Mouse (Mus musculus): Measurements from ENCODE around the gene Med4. TPM values are rescaled to one million over a fixed set of nuclear protein-coding genes. Genes with fewer than 3 reads are reported as not detected.
"Not testable (repeated sequence)": the region's sequence is repeated elsewhere in the genome, so short reads cannot be mapped to it uniquely, and the experiment has no call there.

The Med4 gene
- polyA plus RNA-seq, 1 experiment: 31.1 TPM

GRCm38 (mm10) chr14:73524766-73525448 lies 15.1 kb downstream of the Med4 start, which contains the start of gene Sucla2:
Gene Sucla2, plus strand, starts transcription at chr14:73525319.
- TF ChIP-seq POLR2A (IDR thresholded peaks at IDR 0.05; ENCODE audit: borderline replicate concordance, low read depth, low read length) (no peak), CTCF (IDR thresholded peaks at IDR 0.05; ENCODE audit: low read depth, low read length) (peak; percentile 98)
- peaks cover 13% of the 10 kb centered on the region for H3K4me1 ChIP-seq (ENCODE audit: control insufficient read depth, insufficient read depth, low read length)
- peak within 1 kb of the TSS; percentile 69 for H3K4me3 ChIP-seq (ENCODE audit: insufficient read depth, low read length)
- peak within 1 kb of the TSS; percentile 76 for H3K27ac ChIP-seq (ENCODE audit: insufficient read depth, low read depth, low read length)

- H3K4me3 ChIP-seq (ENCODE audit: insufficient read depth, low read length); H3K27ac ChIP-seq (ENCODE audit: insufficient read depth, low read depth, low read length): not testable (repeated sequence)
- peaks cover 12% of the 10 kb centered on the region for H3K4me1 ChIP-seq (ENCODE audit: control insufficient read depth, insufficient read depth, low read length)
Measured at GRCm38 (mm10) chr14:73528661-73529060, 18.8 kb downstream of the Med4 start.

- Histone ChIP-seq H3K27ac (ENCODE audit: insufficient read depth, low read depth, low read length) (no peak overlapping the region), H3K4me3 (ENCODE audit: insufficient read depth, low read length) (no peak overlapping the region), H3K4me1 (ENCODE audit: control insufficient read depth, insufficient read depth, low read length) (peaks cover 7% of the 10 kb centered on the region)
- TF ChIP-seq CTCF (IDR thresholded peaks at IDR 0.05; ENCODE audit: low read depth, low read length) (no peak), POLR2A (IDR thresholded peaks at IDR 0.05; ENCODE audit: borderline replicate concordance, low read depth, low read length) (no peak)
Measured at GRCm38 (mm10) chr14:73533755-73534465, 24.1 kb downstream of the Med4 start.

- Histone ChIP-seq H3K4me3 (ENCODE audit: insufficient read depth, low read length) (no peak overlapping the region), H3K4me1 (ENCODE audit: control insufficient read depth, insufficient read depth, low read length) (peaks cover 7% of the 10 kb centered on the region), H3K27ac (ENCODE audit: insufficient read depth, low read depth, low read length) (no peak overlapping the region)
- TF ChIP-seq CTCF (IDR thresholded peaks at IDR 0.05; ENCODE audit: low read depth, low read length) (no peak), POLR2A (IDR thresholded peaks at IDR 0.05; ENCODE audit: borderline replicate concordance, low read depth, low read length) (no peak)
Measured at GRCm38 (mm10) chr14:73535641-73536040, 25.8 kb downstream of the Med4 start.

GRCm38 (mm10) chr14:73543781-73544180 lies 34.0 kb downstream of the Med4 start:
- no peak overlapping the region for H3K27ac ChIP-seq (ENCODE audit: insufficient read depth, low read depth, low read length)
- H3K4me1 ChIP-seq (ENCODE audit: control insufficient read depth, insufficient read depth, low read length): no peaks in the 10 kb centered on the region
- no peak for TF ChIP-seq POLR2A (IDR thresholded peaks at IDR 0.05; ENCODE audit: borderline replicate concordance, low read depth, low read length)
- no peak for TF ChIP-seq CTCF (IDR thresholded peaks at IDR 0.05; ENCODE audit: low read depth, low read length)
- H3K4me3 ChIP-seq (ENCODE audit: insufficient read depth, low read length): no peak overlapping the region

GRCm38 (mm10) chr14:73547034-73547433 lies 37.2 kb downstream of the Med4 start:
- Histone ChIP-seq H3K4me3 (ENCODE audit: insufficient read depth, low read length) (no peak overlapping the region), H3K4me1 (ENCODE audit: control insufficient read depth, insufficient read depth, low read length) (peaks cover under 1% of the 10 kb centered on the region; the same call in 1 of the 2 replicates), H3K27ac (ENCODE audit: insufficient read depth, low read depth, low read length) (no peak overlapping the region)
- TF ChIP-seq CTCF (IDR thresholded peaks at IDR 0.05; ENCODE audit: low read depth, low read length) (no peak), POLR2A (IDR thresholded peaks at IDR 0.05; ENCODE audit: borderline replicate concordance, low read depth, low read length) (no peak)

GRCm38 (mm10) chr14:73548051-73548450 lies 38.2 kb downstream of the Med4 start, which contains the start of gene Nudt15:
Gene Nudt15, minus strand, starts transcription at chr14:73548242.
- no peak for TF ChIP-seq POLR2A (IDR thresholded peaks at IDR 0.05; ENCODE audit: borderline replicate concordance, low read depth, low read length)
- TF ChIP-seq CTCF (IDR thresholded peaks at IDR 0.05; ENCODE audit: low read depth, low read length): no peak
- no peak within 1 kb of the TSS for H3K4me3 ChIP-seq (ENCODE audit: insufficient read depth, low read length)
- no peak within 1 kb of the TSS for H3K27ac ChIP-seq (ENCODE audit: insufficient read depth, low read depth, low read length)
- H3K4me1 ChIP-seq (ENCODE audit: control insufficient read depth, insufficient read depth, low read length): peaks cover 2% of the 10 kb centered on the region; the same call in 1 of the 2 replicates

GRCm38 (mm10) chr14:73550291-73550690 lies 40.5 kb downstream of the Med4 start:
- H3K4me3 ChIP-seq (ENCODE audit: insufficient read depth, low read length): no peak overlapping the region
- peaks cover 9% of the 10 kb centered on the region for H3K4me1 ChIP-seq (ENCODE audit: control insufficient read depth, insufficient read depth, low read length)
- no peak for TF ChIP-seq POLR2A (IDR thresholded peaks at IDR 0.05; ENCODE audit: borderline replicate concordance, low read depth, low read length)
- no peak for TF ChIP-seq CTCF (IDR thresholded peaks at IDR 0.05; ENCODE audit: low read depth, low read length)
- H3K27ac ChIP-seq (ENCODE audit: insufficient read depth, low read depth, low read length): no peak overlapping the region

- no peak for TF ChIP-seq CTCF (IDR thresholded peaks at IDR 0.05; ENCODE audit: low read depth, low read length)
- TF ChIP-seq POLR2A (IDR thresholded peaks at IDR 0.05; ENCODE audit: borderline replicate concordance, low read depth, low read length): no peak
Measured at GRCm38 (mm10) chr14:73550732-73551131, 40.9 kb downstream of the Med4 start.

GRCm38 (mm10) chr14:73551164-73551563 lies 41.3 kb downstream of the Med4 start:
- Histone ChIP-seq H3K4me1 (ENCODE audit: control insufficient read depth, insufficient read depth, low read length) (peaks cover 9% of the 10 kb centered on the region), H3K4me3 (ENCODE audit: insufficient read depth, low read length) (no peak overlapping the region), H3K27ac (ENCODE audit: insufficient read depth, low read depth, low read length) (no peak overlapping the region)
- TF ChIP-seq POLR2A (IDR thresholded peaks at IDR 0.05; ENCODE audit: borderline replicate concordance, low read depth, low read length) (no peak), CTCF (IDR thresholded peaks at IDR 0.05; ENCODE audit: low read depth, low read length) (no peak)

More at GRCm38 (mm10) chr14:73550732-73551131, 40.9 kb downstream of the Med4 start:
- Histone ChIP-seq H3K4me3 (ENCODE audit: insufficient read depth, low read length) (no peak overlapping the region), H3K27ac (ENCODE audit: insufficient read depth, low read depth, low read length) (no peak overlapping the region), H3K4me1 (ENCODE audit: control insufficient read depth, insufficient read depth, low read length) (peaks cover 9% of the 10 kb centered on the region)
